Mouse (Mus musculus) hindbrain, embryonic 15.5 days (tissue): ENCODE measurements around the gene Gm14137. TPM values are rescaled to one million over a fixed set of nuclear protein-coding genes. Genes with fewer than 3 reads are reported as not detected.

Experiments used
- ATAC-seq: fragments of 200-750 bp; cut with Nextera tagmentation; 2 replicates; pipeline ENCODE4 v1.8.0; 2017; ENCODE audit warnings: low read depth, moderate number of reproducible peaks, moderate TSS enrichment; ENCODE audit not compliant: low FRiP score
- H3K27ac ChIP-seq: fragments of 300-500 bp; sonication (generic); replicated peaks from 2 replicates; pipeline ENCODE4 v1.5.1; 2015; ENCODE audit warnings: mild to moderate bottlenecking, inconsistent platforms
- H3K27me3 ChIP-seq: fragments of 300-500 bp; sonication (generic); 2 replicates; pipeline ENCODE4 v1.6.1; 2015; ENCODE audit warnings: control low read depth, inconsistent platforms
- H3K36me3 ChIP-seq: fragments of 300-500 bp; sonication (generic); 2 replicates; pipeline ENCODE4 v1.6.1; 2015; ENCODE audit warnings: control low read depth, inconsistent platforms
- H3K4me1 ChIP-seq: fragments of 300-500 bp; sonication (generic); replicated peaks from 2 replicates; pipeline ENCODE4 v1.6.1; 2015; ENCODE audit warnings: control low read depth, inconsistent platforms
- H3K4me2 ChIP-seq: fragments of 300-500 bp; sonication (generic); 2 replicates; pipeline ENCODE4 v1.6.1; 2015; ENCODE audit warnings: moderate library complexity, mild to moderate bottlenecking, inconsistent platforms
- H3K4me3 ChIP-seq: fragments of 300-500 bp; sonication (generic); 2 replicates; pipeline ENCODE4 v1.5.1; 2015; ENCODE audit warnings: mild to moderate bottlenecking, inconsistent platforms
- H3K9ac ChIP-seq: fragments of 300-500 bp; sonication (generic); 2 replicates; pipeline ENCODE4 v1.6.1; 2015; ENCODE audit warnings: inconsistent platforms
- H3K9me3 ChIP-seq: fragments of 300-500 bp; sonication (generic); 2 replicates; pipeline ENCODE4 v1.6.1; 2016; ENCODE audit warnings: control low read depth, inconsistent platforms
- WGBS: fragments of 180-500 bp; shearing (Covaris S2); methylation state at CpG from one replicate; pipeline ENCODE4 v1.1.7; 2015; 5-methylcytosine and 5-hydroxymethylcytosine counted together
- polyA plus RNA-seq: library from polyadenylated mRNA; unstranded; fragments of >200 nt; fragmentation: Nextera tagmentation; extraction: Ambion mirVana; gene quantifications from 2 replicates; pipeline ENCODE4 v1.2.1, GENCODE M21; 2015

Gene Gm14137
- polyA plus RNA-seq = 0.83 and 0.97 TPM in 2 replicates

DNA sequence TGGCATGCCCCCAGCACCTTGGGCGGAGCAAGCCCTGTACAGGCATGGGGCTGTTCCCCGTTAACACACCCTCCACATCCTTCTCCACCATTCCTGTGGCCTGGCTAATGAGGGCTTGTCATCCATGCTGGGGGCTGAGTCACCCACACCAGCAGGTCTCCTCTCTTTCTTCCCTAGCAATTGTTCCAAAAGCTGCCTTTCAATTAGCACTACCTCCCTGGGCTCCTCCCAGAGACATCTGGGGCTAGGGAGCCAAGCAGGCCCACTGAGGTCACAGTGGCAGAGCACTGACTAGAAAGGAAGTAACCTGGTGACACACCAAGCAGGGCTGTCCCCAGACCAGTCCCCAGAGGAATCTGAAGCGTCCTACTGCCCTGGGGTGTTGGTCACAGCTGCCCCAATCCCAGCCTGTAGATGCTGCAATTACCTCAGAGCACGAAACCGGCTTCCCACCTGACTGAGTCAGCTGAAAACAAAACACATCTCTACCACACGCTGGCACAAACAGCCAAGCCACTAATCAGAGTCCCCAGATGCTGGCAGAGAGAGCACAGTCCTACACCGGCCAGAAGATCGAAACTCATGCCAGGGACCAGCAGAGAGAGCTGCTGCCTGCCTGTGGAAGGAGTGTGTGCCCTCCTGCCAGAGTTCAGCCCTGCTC, at the start of gene Gm14137:
Gene Gm14137 (plus strand): TSS at position 519 of the 661 bp plus-strand sequence.
- no peaks in the 10 kb centered on the region for H3K27me3 ChIP-seq
- 35% methylated on average over 8 of the region's 8 CpGs for WGBS
- no peak within 1 kb of the TSS for H3K4me2 ChIP-seq
- H3K4me1 ChIP-seq = peaks cover 26% of the 10 kb centered on the region
- no peak for ATAC-seq
- peaks cover 9% of the 10 kb centered on the region for H3K36me3 ChIP-seq
- H3K9me3 ChIP-seq = no peaks in the 10 kb centered on the region
- no peak within 1 kb of the TSS for H3K27ac ChIP-seq
- H3K9ac ChIP-seq = no peak within 1 kb of the TSS
- no peak within 1 kb of the TSS for H3K4me3 ChIP-seq

GRCm38 (mm10) chr2:119136346-119136898, 37.9 kb upstream of the Gm14137 start:
- no peak overlapping the region for H3K4me3 ChIP-seq
- H3K4me1 ChIP-seq = no peaks in the 10 kb centered on the region
- H3K27me3 ChIP-seq = no peaks in the 10 kb centered on the region
- ATAC-seq = no peak
- H3K9ac ChIP-seq = no peak overlapping the region
- no peak overlapping the region for H3K27ac ChIP-seq
- 87% methylated on average over 5 of the region's 5 CpGs for WGBS
- no peak overlapping the region for H3K4me2 ChIP-seq
- peaks cover 54% of the 10 kb centered on the region for H3K36me3 ChIP-seq
- no peaks in the 10 kb centered on the region for H3K9me3 ChIP-seq

GRCm38 (mm10) chr2:119145199-119145598, 29.1 kb upstream of the Gm14137 start:
- WGBS = 94% methylated on average over 2 of the region's 2 CpGs
- Histone ChIP-seq H3K27ac (no peak overlapping the region), H3K4me3 (no peak overlapping the region), H3K27me3 (no peaks in the 10 kb centered on the region), H3K4me2 (no peak overlapping the region), H3K36me3 (peaks cover 89% of the 10 kb centered on the region), H3K4me1 (no peaks in the 10 kb centered on the region), H3K9me3 (no peaks in the 10 kb centered on the region), H3K9ac (no peak overlapping the region)
- ATAC-seq = no peak

DNA sequence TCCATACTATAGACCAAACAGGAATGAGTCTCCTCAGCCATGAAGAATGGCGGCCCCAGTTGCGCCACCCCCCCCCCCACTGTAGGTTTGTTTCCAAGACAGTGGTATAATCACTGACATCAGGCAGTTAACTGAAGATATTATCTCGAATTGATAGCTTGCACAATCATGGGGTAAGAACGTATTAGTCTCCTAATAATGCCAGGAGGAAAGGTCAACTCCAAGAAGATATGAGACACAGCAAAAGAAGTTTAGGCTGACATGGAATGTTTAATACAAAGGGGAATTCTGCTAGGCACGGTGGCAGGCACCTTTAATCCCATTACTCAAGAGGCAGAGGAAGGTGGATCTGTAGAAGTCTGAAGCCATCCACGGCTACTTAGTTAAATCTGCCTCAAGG, 27.9 kb upstream of the Gm14137 start:
- Histone ChIP-seq H3K4me3 (no peak overlapping the region), H3K36me3 (peaks cover 90% of the 10 kb centered on the region)
- no peak for ATAC-seq

DNA sequence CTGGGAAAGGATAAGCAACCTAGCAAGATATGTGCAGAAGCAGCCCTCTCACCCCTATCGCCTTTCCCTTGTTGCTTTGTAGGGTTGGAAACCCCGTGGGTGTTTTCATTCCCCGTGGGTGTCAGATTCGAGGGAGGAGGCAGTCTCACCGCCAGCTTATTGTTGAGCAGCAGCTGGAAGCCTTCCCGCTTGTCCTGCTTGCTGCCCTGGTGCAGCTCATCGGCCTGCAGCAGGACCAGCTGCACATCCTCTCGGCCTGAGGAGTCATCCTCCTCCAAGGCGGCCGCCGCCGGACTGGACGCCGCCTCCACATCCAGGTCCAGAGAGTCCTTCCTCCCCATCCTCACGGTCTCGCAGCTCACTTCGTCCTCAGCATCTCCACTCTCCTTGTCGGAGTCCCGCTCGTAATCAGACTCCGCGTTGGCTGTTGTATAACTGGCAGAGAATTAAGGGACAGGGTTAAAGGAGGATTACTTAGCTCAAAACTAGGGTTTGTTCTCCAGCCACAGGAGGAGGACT, 27.1 kb upstream of the Gm14137 start:
- no peak for ATAC-seq

More for the DNA sequence above, 27.9 kb upstream of the Gm14137 start:
- 91% methylated on average over 6 of the region's 6 CpGs for WGBS
- Histone ChIP-seq H3K27ac (no peak overlapping the region), H3K4me1 (no peaks in the 10 kb centered on the region), H3K27me3 (no peaks in the 10 kb centered on the region), H3K4me2 (no peak overlapping the region), H3K9me3 (no peaks in the 10 kb centered on the region), H3K9ac (no peak overlapping the region)

DNA sequence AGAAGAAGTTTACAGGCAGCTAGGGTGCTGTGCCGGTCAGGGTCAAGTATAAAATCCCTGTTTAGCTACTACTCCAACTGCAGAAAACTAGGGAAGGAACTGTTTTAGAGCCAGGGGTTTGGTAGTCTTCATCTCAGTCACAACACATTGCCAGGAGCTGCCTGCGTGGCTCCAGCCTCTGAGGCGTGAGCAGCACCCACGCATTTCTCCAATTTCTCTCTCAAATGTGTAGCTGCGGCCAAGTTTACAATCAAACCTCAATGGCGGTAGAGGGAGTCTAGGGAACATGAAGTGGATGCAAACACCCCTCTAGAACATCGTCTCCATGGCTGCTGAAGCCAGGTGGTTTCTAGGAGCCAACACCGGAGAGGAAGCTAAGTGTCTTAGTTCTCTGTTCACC, 26.5 kb upstream of the Gm14137 start:
- Histone ChIP-seq H3K4me3 (no peak overlapping the region), H3K27me3 (no peaks in the 10 kb centered on the region), H3K9me3 (no peaks in the 10 kb centered on the region), H3K9ac (no peak overlapping the region), H3K4me1 (no peaks in the 10 kb centered on the region), H3K27ac (no peak overlapping the region), H3K4me2 (no peak overlapping the region), H3K36me3 (peaks cover 88% of the 10 kb centered on the region)
- 96% methylated on average over 8 of the region's 8 CpGs for WGBS
- no peak for ATAC-seq

More for the DNA sequence above, 27.1 kb upstream of the Gm14137 start:
- H3K36me3 ChIP-seq = peaks cover 91% of the 10 kb centered on the region
- WGBS = 87% methylated on average over 22 of the region's 22 CpGs
- H3K27me3 ChIP-seq = no peaks in the 10 kb centered on the region
- H3K4me3 ChIP-seq = no peak overlapping the region
- H3K9me3 ChIP-seq = no peaks in the 10 kb centered on the region
- no peaks in the 10 kb centered on the region for H3K4me1 ChIP-seq
- H3K4me2 ChIP-seq = no peak overlapping the region
- no peak overlapping the region for H3K27ac ChIP-seq
- H3K9ac ChIP-seq = no peak overlapping the region

- H3K9me3 ChIP-seq = no peaks in the 10 kb centered on the region
- H3K4me1 ChIP-seq = peaks cover 18% of the 10 kb centered on the region
- 84% methylated on average over 6 of the region's 6 CpGs for WGBS
- H3K4me3 ChIP-seq = no peak overlapping the region
- no peak overlapping the region for H3K4me2 ChIP-seq
- peaks cover 63% of the 10 kb centered on the region for H3K36me3 ChIP-seq
- H3K9ac ChIP-seq = no peak overlapping the region
- ATAC-seq = no peak
- H3K27ac ChIP-seq = no peak overlapping the region
- H3K27me3 ChIP-seq = no peaks in the 10 kb centered on the region
These were observed 22.1 kb upstream of the Gm14137 start for GRCm38 (mm10) chr2:119152255-119152654.

DNA sequence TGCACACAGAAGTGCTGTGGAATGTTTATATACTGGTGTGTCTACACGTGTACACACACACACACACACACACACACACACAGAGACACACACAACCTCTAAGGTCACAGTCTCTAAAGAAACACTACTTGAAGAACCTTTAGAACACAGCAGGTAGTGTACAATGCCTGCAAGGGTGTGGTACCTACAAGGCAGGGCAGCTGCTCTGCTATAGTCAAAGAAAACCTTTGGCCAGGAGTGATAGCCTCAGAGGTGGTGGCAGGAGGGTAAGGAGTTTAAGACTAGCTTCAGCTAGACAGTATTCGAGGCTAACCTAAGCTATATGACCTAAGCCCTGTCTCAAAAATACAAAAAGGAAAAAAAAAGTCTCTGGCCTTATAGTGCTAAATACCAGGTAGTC, 19.6 kb upstream of the Gm14137 start:
- no peak for ATAC-seq
- WGBS = 92% methylated on average over 2 of the region's 2 CpGs
- H3K9me3 ChIP-seq = no peaks in the 10 kb centered on the region
- no peak overlapping the region for H3K9ac ChIP-seq
- H3K27ac ChIP-seq = no peak overlapping the region
- no peak overlapping the region for H3K4me2 ChIP-seq
- no peaks in the 10 kb centered on the region for H3K27me3 ChIP-seq
- no peak overlapping the region for H3K4me3 ChIP-seq
- peaks cover 24% of the 10 kb centered on the region for H3K4me1 ChIP-seq
- peaks cover 39% of the 10 kb centered on the region for H3K36me3 ChIP-seq

DNA sequence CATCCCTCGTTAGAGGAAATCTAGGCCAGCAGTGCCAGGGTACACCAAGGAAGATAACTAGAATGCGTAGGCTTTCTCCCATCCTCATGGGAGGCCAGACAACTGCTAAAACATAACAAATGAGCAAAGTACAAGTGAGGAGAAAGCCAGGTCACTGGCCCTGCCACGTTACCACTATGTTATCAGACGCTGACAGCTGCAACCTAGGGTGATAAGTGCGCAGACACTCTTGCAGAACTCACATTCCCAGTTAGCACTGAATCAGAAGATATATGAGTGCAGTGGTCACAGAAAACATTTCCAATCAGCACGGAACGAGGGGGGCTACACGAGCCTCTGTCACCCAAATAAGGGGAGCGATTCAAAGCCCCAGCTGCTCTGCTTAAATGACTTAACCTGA, 18.9 kb upstream of the Gm14137 start:
- no peaks in the 10 kb centered on the region for H3K27me3 ChIP-seq
- H3K27ac ChIP-seq = no peak overlapping the region
- H3K4me3 ChIP-seq = peak overlapping the region; percentile 99
- peak overlapping the region; percentile 97 for H3K4me2 ChIP-seq
- no peak overlapping the region for H3K9ac ChIP-seq
- no peak for ATAC-seq
- 84% methylated on average over 9 of the region's 9 CpGs for WGBS
- H3K36me3 ChIP-seq = peaks cover 32% of the 10 kb centered on the region
- peaks cover 24% of the 10 kb centered on the region for H3K4me1 ChIP-seq
- H3K9me3 ChIP-seq = no peaks in the 10 kb centered on the region

GRCm38 (mm10) chr2:119156081-119156680, 18.1 kb upstream of the Gm14137 start:
- H3K9ac ChIP-seq = peak overlapping the region; percentile 90
- no peak; the same call in 1 of the 2 replicates for ATAC-seq
- peaks cover 24% of the 10 kb centered on the region for H3K36me3 ChIP-seq
- H3K4me3 ChIP-seq = peak overlapping the region; percentile 99
- no peaks in the 10 kb centered on the region for H3K9me3 ChIP-seq
- 7% methylated on average over 34 of the region's 34 CpGs for WGBS
- peak overlapping the region; percentile 97 for H3K4me2 ChIP-seq
- H3K27ac ChIP-seq = peak overlapping the region; percentile 85
- H3K27me3 ChIP-seq = no peaks in the 10 kb centered on the region
- H3K4me1 ChIP-seq = peaks cover 24% of the 10 kb centered on the region

DNA sequence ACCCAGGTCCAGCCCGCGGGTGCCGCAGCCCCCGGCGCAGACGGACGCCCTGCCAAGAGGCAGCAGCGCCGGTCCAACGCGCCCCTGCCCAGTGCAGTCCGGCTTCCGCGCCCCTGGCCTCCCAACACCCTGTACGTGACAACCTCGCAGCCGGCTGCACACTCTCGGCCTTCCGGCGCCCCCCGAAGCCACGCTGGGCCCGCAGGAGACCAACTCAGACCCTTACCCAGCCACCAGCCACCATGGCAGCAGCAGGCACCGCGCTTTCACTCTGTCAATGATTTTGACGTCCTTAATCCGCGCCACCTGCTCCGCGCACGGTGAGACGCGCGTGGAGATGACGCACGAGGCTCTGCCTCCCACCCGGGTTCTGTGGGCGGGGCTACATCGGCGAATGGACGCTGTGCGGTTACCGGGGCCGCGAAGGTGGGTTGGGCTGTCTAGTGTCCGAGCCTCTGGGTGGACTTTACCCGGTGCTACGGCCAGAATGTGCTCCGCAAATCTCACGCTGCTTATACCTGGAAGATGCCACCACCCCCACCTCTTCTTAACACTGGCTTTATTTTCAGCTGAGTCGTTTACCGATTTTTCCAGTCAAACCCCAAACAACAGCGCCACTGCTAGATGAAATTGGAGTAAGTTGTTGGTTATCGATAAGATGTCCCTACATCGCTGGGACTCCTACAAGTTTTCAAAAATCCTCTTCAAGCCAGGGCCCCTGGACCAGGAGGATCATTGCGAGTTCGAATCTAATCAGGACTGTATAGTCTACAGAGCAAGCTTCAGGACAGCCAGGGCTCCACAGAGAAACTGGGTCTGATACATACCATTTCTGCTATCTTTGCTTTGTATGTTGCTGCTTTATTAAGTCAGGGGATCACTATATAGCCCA, 17.4 kb upstream of the Gm14137 start, which contains the start of gene Rmdn3:
Gene Rmdn3 (minus strand): TSS at position 354 of the 892 bp plus-strand sequence.
- peaks cover 17% of the 10 kb centered on the region for H3K36me3 ChIP-seq
- 2% methylated on average over 53 of the region's 57 CpGs for WGBS
- H3K9me3 ChIP-seq = no peaks in the 10 kb centered on the region
- ATAC-seq = peak; percentile 93
- H3K4me2 ChIP-seq = peak within 1 kb of the TSS; percentile 97
- peaks cover 24% of the 10 kb centered on the region for H3K4me1 ChIP-seq
- peak within 1 kb of the TSS; percentile 90 for H3K9ac ChIP-seq
- peak within 1 kb of the TSS; percentile 99 for H3K4me3 ChIP-seq
- H3K27ac ChIP-seq = peak within 1 kb of the TSS; percentile 85
- no peaks in the 10 kb centered on the region for H3K27me3 ChIP-seq
